Mouse (Mus musculus) kidney, postnatal 14 days (tissue): ENCODE data around the gene Tnn.

Source experiments
- DNase-seq: peaks from one replicate; pipeline ENCODE4 v3.0.0; 2022; ENCODE audit warnings: mixed read lengths

Tnn gene

GRCm38 (mm10) chr1:160043271-160043975, 110.0 kb downstream of the Tnn start:
- DNase-seq = no peak

GRCm38 (mm10) chr1:160042351-160042750, 111.0 kb downstream of the Tnn start:
- no peak for DNase-seq

- DNase-seq = no peak
Measured at GRCm38 (mm10) chr1:160041264-160041775, 112.1 kb downstream of the Tnn start.

GRCm38 (mm10) chr1:160039951-160040645, 113.3 kb downstream of the Tnn start:
- DNase-seq = no peak

GRCm38 (mm10) chr1:160036996-160037521, 116.3 kb downstream of the Tnn start:
- DNase-seq = peak; percentile 73

GRCm38 (mm10) chr1:160035561-160035960, 117.8 kb downstream of the Tnn start:
- no peak for DNase-seq
